Mouse (Mus musculus) stomach, postnatal 0 days (tissue): ENCODE results near the gene Max. TPM values are rescaled to one million over a fixed set of nuclear protein-coding genes. Genes with fewer than 3 reads are reported as not detected.

Experiments
- ATAC-seq: fragments of 200-750 bp; cut with Nextera tagmentation; 2 replicates; pipeline ENCODE4 v1.8.0; 2017; ENCODE audit not compliant: low FRiP score, low TSS enrichment
- DNase-seq: peaks from one replicate; pipeline ENCODE4 v3.0.0-alpha.2; 2016; ENCODE audit warnings: low spot score
- H3K27ac ChIP-seq: fragments of 300-500 bp; sonication (generic); replicated peaks from 2 replicates; pipeline ENCODE4 v1.5.1; 2014; ENCODE audit warnings: mild to moderate bottlenecking, control low read depth
- H3K27me3 ChIP-seq: fragments of 300-500 bp; sonication (generic); 2 replicates; pipeline ENCODE4 v1.6.1; 2014; ENCODE audit warnings: low read length; ENCODE audit not compliant: control insufficient read depth, insufficient read depth
- H3K36me3 ChIP-seq: fragments of 300-500 bp; sonication (generic); 2 replicates; pipeline ENCODE4 v1.6.1; 2014; ENCODE audit warnings: low read length, mixed read lengths; ENCODE audit not compliant: control insufficient read depth, insufficient read depth
- H3K4me1 ChIP-seq: fragments of 300-500 bp; sonication (generic); replicated peaks from 2 replicates; pipeline ENCODE4 v1.6.1; 2014; ENCODE audit warnings: antibody characterized with exemption; ENCODE audit not compliant: control insufficient read depth, insufficient read depth
- H3K4me2 ChIP-seq: fragments of 300-500 bp; sonication (generic); replicated peaks from 2 replicates; pipeline ENCODE4 v1.6.1; 2014; ENCODE audit warnings: low read depth, mild to moderate bottlenecking, control low read depth, moderate library complexity
- H3K4me3 ChIP-seq: fragments of 300-500 bp; sonication (generic); 2 replicates; pipeline ENCODE4 v1.5.1; 2014; ENCODE audit warnings: low read depth, low read length, control low read depth
- H3K9ac ChIP-seq: fragments of 300-500 bp; sonication (generic); 2 replicates; pipeline ENCODE4 v1.6.1; 2014; ENCODE audit warnings: mild to moderate bottlenecking, low read length, control low read depth, mixed read lengths
- H3K9me3 ChIP-seq: fragments of 300-500 bp; sonication (generic); 2 replicates; pipeline ENCODE4 v1.6.1; 2016; ENCODE audit warnings: low read length; ENCODE audit not compliant: control insufficient read depth
- CTCF ChIP-seq: IDR thresholded peaks from 2 replicates; pipeline ENCODE4 v1.5.1; 2016; ENCODE audit warnings: antibody characterized with exemption, low read depth, mild to moderate bottlenecking, moderate library complexity
- EP300 ChIP-seq: optimal IDR thresholded peaks from 2 replicates; pipeline ENCODE3; 2016; ENCODE audit warnings: antibody characterized with exemption
- WGBS: fragments of 180-500 bp; shearing (Covaris S2); extraction: QIAGEN DNeasy Blood & Tissue Kit; methylation state at CpG from one replicate; pipeline ENCODE4 v1.1.7; 2014; 5-methylcytosine and 5-hydroxymethylcytosine counted together
- polyA plus RNA-seq: library from polyadenylated mRNA; unstranded; fragments of >200 nt; fragmentation: Nextera tagmentation; extraction: Ambion mirVana; gene quantifications from 2 replicates; pipeline ENCODE4 v1.2.1, GENCODE M21; 2015

The Max gene
- polyA plus RNA-seq, 1 experiment from 2014 or later, result 11.4 TPM

DNA sequence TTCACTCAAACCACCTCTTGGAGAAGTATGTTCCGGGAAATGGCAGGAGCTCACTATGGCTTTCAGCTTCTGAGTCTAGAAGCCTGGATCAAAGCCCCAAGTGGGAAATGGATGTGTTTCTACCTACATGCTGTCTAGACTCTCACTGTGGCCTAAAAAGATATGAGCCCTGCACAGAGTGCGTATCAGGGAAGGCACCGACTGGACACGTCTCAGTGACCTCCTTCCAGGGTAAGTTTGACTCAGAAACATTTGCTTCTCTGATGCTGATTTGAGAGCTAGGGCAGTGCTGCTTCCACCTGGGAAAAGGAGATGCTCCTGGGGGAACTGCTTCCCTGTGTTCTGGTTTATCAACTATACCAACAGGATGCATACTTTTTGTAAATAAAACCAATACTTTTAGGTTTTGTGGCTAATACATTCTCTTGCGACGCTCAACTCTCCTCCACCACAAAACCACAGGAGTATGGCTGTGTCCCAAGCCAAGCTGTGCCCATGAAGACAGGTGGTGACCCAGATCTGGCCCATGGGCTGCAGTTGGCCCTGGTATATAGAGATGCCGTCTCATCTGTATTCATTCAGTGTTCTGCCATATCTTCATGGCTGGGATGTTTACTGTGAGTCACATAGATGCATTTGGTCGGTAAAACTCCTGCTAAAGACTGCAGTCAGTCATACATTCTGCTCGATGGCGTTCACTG is 36.9 kb downstream of the Max start:
- TF ChIP-seq CTCF, result no peak

DNA sequence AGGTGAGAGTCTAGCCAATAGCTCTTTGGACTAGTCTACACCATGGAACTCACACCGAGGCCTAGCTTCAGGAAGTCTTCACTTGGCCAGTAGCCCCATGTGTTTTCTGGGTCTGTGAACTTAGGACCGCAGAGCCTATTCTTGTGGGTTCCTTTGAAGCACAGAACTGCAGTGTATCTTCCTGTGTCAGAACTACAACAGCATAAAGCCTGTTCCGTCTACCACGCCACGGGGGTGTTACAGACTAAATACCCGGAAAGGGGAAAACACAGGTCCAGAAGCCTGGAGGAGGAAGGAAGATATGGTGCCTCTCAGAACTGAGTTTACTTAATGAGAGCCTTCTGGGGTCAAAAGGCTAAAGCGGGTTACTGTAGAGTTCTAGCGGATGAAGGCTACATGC is 38.9 kb downstream of the Max start:
- 77% methylated on average over 8 of the region's 8 CpGs for WGBS
- H3K27ac ChIP-seq, result no peak overlapping the region
- H3K27me3 ChIP-seq, result no peaks in the 10 kb centered on the region
- H3K36me3 ChIP-seq, result no peaks in the 10 kb centered on the region; the same call in 1 of the 2 replicates
- DNase-seq (no peak), ATAC-seq (no peak)
- TF ChIP-seq EP300, result no peak
- no peak for TF ChIP-seq CTCF
- H3K4me3 ChIP-seq, result no peak overlapping the region
- no peak overlapping the region for H3K4me2 ChIP-seq
- H3K9me3 ChIP-seq, result no peaks in the 10 kb centered on the region
- H3K9ac ChIP-seq, result no peak overlapping the region
- no peaks in the 10 kb centered on the region for H3K4me1 ChIP-seq

More for the DNA sequence above, 36.9 kb downstream of the Max start:
- H3K4me2 ChIP-seq, result no peak overlapping the region
- no peaks in the 10 kb centered on the region for H3K4me1 ChIP-seq
- WGBS, result 87% methylated on average over 10 of the region's 10 CpGs
- H3K27me3 ChIP-seq, result no peaks in the 10 kb centered on the region
- ATAC-seq (no peak), DNase-seq (no peak)
- no peaks in the 10 kb centered on the region; the same call in 1 of the 2 replicates for H3K36me3 ChIP-seq
- no peak overlapping the region for H3K27ac ChIP-seq
- H3K9me3 ChIP-seq, result no peaks in the 10 kb centered on the region
- no peak overlapping the region for H3K4me3 ChIP-seq
- H3K9ac ChIP-seq, result no peak overlapping the region

DNA sequence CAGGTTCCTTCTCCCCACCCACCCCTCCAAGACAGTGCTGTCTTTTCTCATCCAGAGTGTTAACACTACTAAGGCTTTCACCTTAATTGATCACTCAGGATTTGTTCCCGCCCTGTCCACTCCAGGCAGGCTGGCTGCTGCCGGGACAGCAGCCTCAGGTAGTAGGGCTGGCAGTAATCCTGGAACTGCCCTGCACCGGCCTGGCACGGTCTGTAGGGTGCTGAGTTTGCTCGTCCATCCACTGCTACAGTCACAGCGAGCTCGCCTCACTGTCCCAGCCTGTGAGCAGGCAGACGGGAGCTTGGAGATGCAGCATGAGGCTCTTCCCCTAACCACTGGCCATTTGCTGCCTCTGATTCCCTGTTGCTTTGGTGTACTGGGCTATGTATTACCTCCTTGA is 41.0 kb downstream of the Max start:
- ATAC-seq (no peak), DNase-seq (no peak)
- H3K27me3 ChIP-seq, result no peaks in the 10 kb centered on the region
- no peak overlapping the region for H3K4me3 ChIP-seq
- H3K9ac ChIP-seq, result no peak overlapping the region
- 87% methylated on average over 8 of the region's 8 CpGs for WGBS
- TF ChIP-seq CTCF (no peak), EP300 (no peak)
- H3K4me2 ChIP-seq, result no peak overlapping the region
- 0 out of 2 replicates have a peak overlapping the region, but pooled peaks have one; percentile 4 for H3K27ac ChIP-seq
- no peaks in the 10 kb centered on the region; the same call in 1 of the 2 replicates for H3K36me3 ChIP-seq
- H3K9me3 ChIP-seq, result no peaks in the 10 kb centered on the region
- no peaks in the 10 kb centered on the region for H3K4me1 ChIP-seq

DNA sequence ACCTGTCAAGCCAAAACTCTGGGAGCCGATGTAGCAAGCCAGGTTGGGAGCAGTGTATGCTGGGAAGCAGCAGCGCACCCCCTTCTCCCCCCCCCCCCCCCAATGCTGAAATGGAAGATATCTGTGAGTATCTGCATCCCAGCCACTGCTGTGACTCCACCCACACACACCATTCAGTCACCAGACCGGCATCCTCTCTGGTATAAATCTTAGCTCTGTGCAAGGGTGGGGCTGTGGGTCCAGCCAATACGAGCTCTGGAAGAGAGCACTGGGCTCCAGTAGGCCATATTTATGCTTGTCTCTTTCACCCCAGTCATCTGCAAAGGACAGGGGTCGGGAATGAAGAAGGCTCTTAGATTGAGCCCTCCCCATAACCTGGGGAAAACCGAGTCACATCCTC is 41.6 kb downstream of the Max start:
- no peaks in the 10 kb centered on the region for H3K27me3 ChIP-seq
- TF ChIP-seq CTCF (no peak), EP300 (no peak)
- H3K4me1 ChIP-seq, result no peaks in the 10 kb centered on the region
- 66% methylated on average over 6 of the region's 6 CpGs for WGBS
- H3K4me2 ChIP-seq, result no peak overlapping the region
- ATAC-seq, result no peak
- no peak overlapping the region for H3K9ac ChIP-seq
- H3K9me3 ChIP-seq, result no peaks in the 10 kb centered on the region
- DNase-seq, result no peak
- no peak overlapping the region for H3K27ac ChIP-seq
- H3K36me3 ChIP-seq, result no peaks in the 10 kb centered on the region; the same call in 1 of the 2 replicates
- H3K4me3 ChIP-seq, result no peak overlapping the region

DNA sequence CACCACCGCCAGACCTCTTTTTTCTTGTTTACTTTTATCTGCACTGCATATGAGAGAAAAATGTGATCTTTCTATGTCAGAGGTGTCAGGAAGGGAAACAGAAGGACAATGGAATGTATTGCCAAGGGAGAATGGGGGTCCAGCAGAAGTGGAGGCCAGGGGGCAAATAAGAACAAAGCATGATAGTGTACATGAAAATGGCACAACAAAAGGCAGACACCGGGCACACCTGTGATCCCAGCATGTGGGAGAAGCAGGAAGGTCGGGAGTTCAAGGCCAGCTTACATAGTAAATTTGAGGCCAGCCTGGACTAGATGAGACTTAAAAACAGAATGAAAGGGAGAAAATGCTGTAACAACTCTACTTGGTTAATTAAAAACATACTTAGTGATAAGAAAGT is 43.1 kb downstream of the Max start:
- no peak overlapping the region for H3K4me3 ChIP-seq
- no peaks in the 10 kb centered on the region for H3K9me3 ChIP-seq
- TF ChIP-seq EP300, result no peak
- TF ChIP-seq CTCF, result no peak
- H3K4me2 ChIP-seq, result no peak overlapping the region
- no peak overlapping the region for H3K9ac ChIP-seq
- 57% methylated on average over 3 of the region's 3 CpGs for WGBS
- no peaks in the 10 kb centered on the region; the same call in 1 of the 2 replicates for H3K36me3 ChIP-seq
- ATAC-seq, result no peak
- no peak for DNase-seq
- no peaks in the 10 kb centered on the region for H3K27me3 ChIP-seq
- no peaks in the 10 kb centered on the region for H3K4me1 ChIP-seq
- H3K27ac ChIP-seq, result no peak overlapping the region

DNA sequence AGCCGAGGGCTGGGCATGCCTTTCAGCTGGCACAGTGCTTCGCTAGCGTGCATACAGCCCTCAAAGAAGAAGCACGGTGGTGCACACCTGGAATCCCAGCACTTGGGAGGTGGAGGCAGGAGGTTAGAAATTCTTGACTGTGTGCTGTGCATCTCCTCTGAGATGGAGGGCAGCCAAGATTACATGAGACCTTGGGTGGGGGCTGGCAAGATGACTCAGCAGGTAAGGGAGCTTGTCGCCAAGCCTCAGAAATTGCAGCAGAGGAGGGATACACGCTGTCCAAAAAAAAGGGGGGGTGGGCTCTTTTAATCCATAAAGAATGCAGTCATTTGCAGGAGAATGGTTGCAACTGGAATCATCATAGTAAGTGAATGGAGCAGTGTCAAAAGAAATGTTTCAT is 43.9 kb downstream of the Max start:
- TF ChIP-seq CTCF, result no peak
- TF ChIP-seq EP300, result no peak
- Histone ChIP-seq H3K36me3 (no peaks in the 10 kb centered on the region; the same call in 1 of the 2 replicates), H3K27me3 (no peaks in the 10 kb centered on the region), H3K27ac (no peak overlapping the region), H3K4me2 (no peak overlapping the region), H3K4me1 (no peaks in the 10 kb centered on the region), H3K4me3 (no peak overlapping the region), H3K9me3 (no peaks in the 10 kb centered on the region), H3K9ac (no peak overlapping the region)
- no peak for DNase-seq
- WGBS, result 78% methylated on average over 6 of the region's 6 CpGs
- ATAC-seq, result no peak
